Mouse (Mus musculus): ENCODE results near the gene Gnat3. TPM values are rescaled to one million over a fixed set of nuclear protein-coding genes. Genes with fewer than 3 reads are reported as not detected.

Gnat3 gene
- polyA plus RNA-seq, 1 experiment = not detected

- no peak for TF ChIP-seq POLR2A (IDR thresholded peaks at IDR 0.05; ENCODE audit: low read depth, low read length)
- no peak for TF ChIP-seq CTCF (IDR thresholded peaks at IDR 0.05; ENCODE audit: borderline replicate concordance, insufficient read depth, low read length)
- Histone ChIP-seq H3K4me1 (ENCODE audit: control insufficient read depth, insufficient read depth, low read length) (no peaks in the 10 kb centered on the region), H3K4me3 (ENCODE audit: insufficient read depth, low read length) (no peak overlapping the region), H3K27ac (ENCODE audit: insufficient read depth, low read length) (no peak overlapping the region)
Observed at GRCm38 (mm10) chr5:17969704-17970390, 7.5 kb downstream of the Gnat3 start.

DNA sequence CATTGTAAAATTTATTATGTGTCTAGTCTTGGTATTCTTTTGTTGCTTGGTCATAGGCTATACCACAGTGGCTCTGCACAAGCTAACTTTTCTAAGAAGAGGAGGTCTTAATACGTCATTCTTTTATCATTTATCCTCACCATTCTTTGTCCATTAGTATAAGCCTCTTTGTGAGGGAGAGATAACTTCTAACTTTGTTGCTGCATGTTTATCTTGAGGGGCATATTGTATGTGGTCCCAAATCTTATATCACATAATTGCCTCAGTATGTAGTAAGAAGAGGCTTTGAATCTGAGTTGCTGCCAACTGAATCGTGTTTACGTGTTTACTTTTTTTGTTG, 8.0 kb downstream of the Gnat3 start:
- Histone ChIP-seq H3K4me1 (ENCODE audit: control insufficient read depth, insufficient read depth, low read length) (no peaks in the 10 kb centered on the region), H3K27ac (ENCODE audit: insufficient read depth, low read length) (no peak overlapping the region), H3K4me3 (ENCODE audit: insufficient read depth, low read length) (no peak overlapping the region)
- TF ChIP-seq POLR2A (IDR thresholded peaks at IDR 0.05; ENCODE audit: low read depth, low read length) = no peak
- TF ChIP-seq CTCF (IDR thresholded peaks at IDR 0.05; ENCODE audit: borderline replicate concordance, insufficient read depth, low read length) = no peak

DNA sequence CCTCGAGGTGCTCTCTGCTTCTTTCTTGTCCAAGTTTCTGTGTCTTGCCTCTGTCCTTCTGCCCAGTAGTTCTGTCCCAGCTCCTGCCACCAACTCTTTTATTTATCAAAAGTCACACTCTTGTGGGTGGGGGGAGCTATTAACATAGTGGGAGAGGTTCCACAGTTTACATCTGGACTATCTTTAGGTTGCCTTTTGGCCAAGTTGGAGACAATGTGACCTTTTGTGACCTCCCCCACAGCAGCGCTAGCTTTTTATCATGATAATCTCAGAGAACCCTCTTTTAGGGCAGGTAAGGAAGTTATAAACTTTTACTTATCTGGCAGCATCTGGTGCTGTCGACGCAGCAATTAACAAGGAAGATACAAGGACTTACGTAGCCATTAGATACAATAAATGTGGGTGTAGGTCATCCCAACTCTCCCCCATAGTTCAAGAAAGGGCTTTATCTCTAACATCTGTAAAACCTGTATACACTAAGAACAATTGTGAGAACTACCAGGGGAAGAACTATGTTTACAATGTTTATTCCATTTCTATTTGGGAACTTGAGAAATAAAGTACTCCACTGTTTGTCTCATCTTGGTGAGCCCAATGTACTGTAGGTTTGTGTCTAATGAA, 18.3 kb downstream of the Gnat3 start:
- no peak overlapping the region for H3K27ac ChIP-seq (ENCODE audit: insufficient read depth, low read length)
- TF ChIP-seq POLR2A (IDR thresholded peaks at IDR 0.05; ENCODE audit: low read depth, low read length) = no peak
- no peak for TF ChIP-seq CTCF (IDR thresholded peaks at IDR 0.05; ENCODE audit: borderline replicate concordance, insufficient read depth, low read length)

DNA sequence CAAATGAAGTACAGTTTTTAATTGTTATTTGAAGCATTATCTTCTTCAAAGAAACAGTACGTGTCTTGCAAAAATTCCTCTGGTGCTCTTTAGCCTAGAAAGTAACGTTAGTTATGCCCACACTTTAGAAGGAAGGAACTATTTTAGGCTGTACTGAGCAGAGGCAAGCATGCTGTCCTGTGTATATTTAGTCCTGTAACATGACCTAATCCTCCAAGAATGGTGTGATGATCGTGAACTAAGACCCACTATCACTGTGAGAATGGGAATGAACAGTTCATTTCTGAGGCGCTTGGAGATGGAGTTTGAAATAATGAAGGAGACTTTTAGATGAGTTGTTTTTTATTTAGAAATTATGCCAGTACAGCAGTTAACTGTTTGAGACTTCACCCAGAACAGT, 20.4 kb downstream of the Gnat3 start:
- no peak overlapping the region for H3K27ac ChIP-seq (ENCODE audit: insufficient read depth, low read length)
- TF ChIP-seq CTCF (IDR thresholded peaks at IDR 0.05; ENCODE audit: borderline replicate concordance, insufficient read depth, low read length) (no peak), POLR2A (IDR thresholded peaks at IDR 0.05; ENCODE audit: low read depth, low read length) (no peak)
- no peaks in the 10 kb centered on the region for H3K4me1 ChIP-seq (ENCODE audit: control insufficient read depth, insufficient read depth, low read length)
- H3K4me3 ChIP-seq (ENCODE audit: insufficient read depth, low read length) = no peak overlapping the region

More for the DNA sequence above, 18.3 kb downstream of the Gnat3 start:
- Histone ChIP-seq H3K4me1 (ENCODE audit: control insufficient read depth, insufficient read depth, low read length) (no peaks in the 10 kb centered on the region), H3K4me3 (ENCODE audit: insufficient read depth, low read length) (no peak overlapping the region)

GRCm38 (mm10) chr5:17984522-17984921, 22.2 kb downstream of the Gnat3 start:
- Histone ChIP-seq H3K4me1 (ENCODE audit: control insufficient read depth, insufficient read depth, low read length) (no peaks in the 10 kb centered on the region), H3K27ac (ENCODE audit: insufficient read depth, low read length) (no peak overlapping the region), H3K4me3 (ENCODE audit: insufficient read depth, low read length) (no peak overlapping the region)
- no peak for TF ChIP-seq POLR2A (IDR thresholded peaks at IDR 0.05; ENCODE audit: low read depth, low read length)
- no peak for TF ChIP-seq CTCF (IDR thresholded peaks at IDR 0.05; ENCODE audit: borderline replicate concordance, insufficient read depth, low read length)

GRCm38 (mm10) chr5:17986611-17987010, 24.3 kb downstream of the Gnat3 start:
- Histone ChIP-seq H3K27ac (ENCODE audit: insufficient read depth, low read length) (no peak overlapping the region), H3K4me1 (ENCODE audit: control insufficient read depth, insufficient read depth, low read length) (no peaks in the 10 kb centered on the region), H3K4me3 (ENCODE audit: insufficient read depth, low read length) (no peak overlapping the region)
- TF ChIP-seq CTCF (IDR thresholded peaks at IDR 0.05; ENCODE audit: borderline replicate concordance, insufficient read depth, low read length) = no peak
- no peak for TF ChIP-seq POLR2A (IDR thresholded peaks at IDR 0.05; ENCODE audit: low read depth, low read length)

DNA sequence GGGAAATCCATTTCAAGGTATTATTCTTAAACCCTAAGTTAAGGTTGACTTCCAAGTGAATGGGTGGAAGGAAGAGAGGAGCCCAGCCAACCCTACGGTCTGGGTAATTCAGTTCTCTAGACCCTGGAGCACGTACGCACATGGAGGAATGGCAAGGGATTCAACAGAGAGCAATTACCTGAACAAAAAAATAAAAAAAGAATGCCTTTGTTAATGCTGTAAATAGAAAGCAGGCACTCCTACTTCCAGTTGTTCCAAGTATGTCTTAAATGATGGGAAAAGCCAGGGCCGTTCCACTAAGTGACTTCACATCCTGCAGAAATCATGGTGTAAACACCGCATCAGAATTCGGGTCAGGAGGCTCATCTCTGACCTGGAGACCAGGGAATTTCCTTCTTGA, 28.3 kb downstream of the Gnat3 start:
- Histone ChIP-seq H3K4me1 (ENCODE audit: control insufficient read depth, insufficient read depth, low read length) (no peaks in the 10 kb centered on the region), H3K27ac (ENCODE audit: insufficient read depth, low read length) (no peak overlapping the region), H3K4me3 (ENCODE audit: insufficient read depth, low read length) (no peak overlapping the region)
- TF ChIP-seq POLR2A (IDR thresholded peaks at IDR 0.05; ENCODE audit: low read depth, low read length) (no peak), CTCF (IDR thresholded peaks at IDR 0.05; ENCODE audit: borderline replicate concordance, insufficient read depth, low read length) (no peak)

- H3K27ac ChIP-seq (ENCODE audit: insufficient read depth, low read length) = no peak overlapping the region
- H3K4me1 ChIP-seq (ENCODE audit: control insufficient read depth, insufficient read depth, low read length) = no peaks in the 10 kb centered on the region
- no peak for TF ChIP-seq CTCF (IDR thresholded peaks at IDR 0.05; ENCODE audit: borderline replicate concordance, insufficient read depth, low read length)
- no peak for TF ChIP-seq POLR2A (IDR thresholded peaks at IDR 0.05; ENCODE audit: low read depth, low read length)
- H3K4me3 ChIP-seq (ENCODE audit: insufficient read depth, low read length) = no peak overlapping the region
Observed at GRCm38 (mm10) chr5:17999570-17999969, 37.2 kb downstream of the Gnat3 start.

- H3K4me1 ChIP-seq (ENCODE audit: control insufficient read depth, insufficient read depth, low read length) = no peaks in the 10 kb centered on the region
- no peak overlapping the region for H3K27ac ChIP-seq (ENCODE audit: insufficient read depth, low read length)
- no peak overlapping the region for H3K4me3 ChIP-seq (ENCODE audit: insufficient read depth, low read length)
- TF ChIP-seq CTCF (IDR thresholded peaks at IDR 0.05; ENCODE audit: borderline replicate concordance, insufficient read depth, low read length) (no peak), POLR2A (IDR thresholded peaks at IDR 0.05; ENCODE audit: low read depth, low read length) (no peak)
Observed at GRCm38 (mm10) chr5:18000185-18000584, 37.8 kb downstream of the Gnat3 start.

- Histone ChIP-seq H3K4me1 (ENCODE audit: control insufficient read depth, insufficient read depth, low read length) (no peaks in the 10 kb centered on the region), H3K4me3 (ENCODE audit: insufficient read depth, low read length) (no peak overlapping the region), H3K27ac (ENCODE audit: insufficient read depth, low read length) (no peak overlapping the region)
- TF ChIP-seq CTCF (IDR thresholded peaks at IDR 0.05; ENCODE audit: borderline replicate concordance, insufficient read depth, low read length) (no peak), POLR2A (IDR thresholded peaks at IDR 0.05; ENCODE audit: low read depth, low read length) (no peak)
Observed at GRCm38 (mm10) chr5:18001646-18002045, 39.3 kb downstream of the Gnat3 start.
